Mouse (Mus musculus): ENCODE data around the gene Piga.

GRCm38 (mm10) chrX:164394091-164394490 lies 25.5 kb upstream of the Piga start:
- TF ChIP-seq POLR2A (IDR thresholded peaks at IDR 0.05; ENCODE audit: extremely low read depth, insufficient read depth, low read length): no peak
- TF ChIP-seq CTCF (IDR thresholded peaks at IDR 0.05; ENCODE audit: extremely low read depth, insufficient read depth, low read length): no peak

Data from cortical plate, adult 2 months (tissue).